Mouse (Mus musculus) forebrain, embryonic 15.5 days (tissue): Measurements from ENCODE around the gene Chtop. TPM values are rescaled to one million over a fixed set of nuclear protein-coding genes. Genes with fewer than 3 reads are reported as not detected.
A peak's percentile ranks its signal among the peaks of the same experiment; 100 is the strongest.

Source experiments
- ATAC-seq: fragments of 200-750 bp; cut with Nextera tagmentation; replicated peaks from 2 replicates; pipeline ENCODE4 v1.8.0; 2017; ENCODE audit warnings: mild to moderate bottlenecking, moderate TSS enrichment, moderate library complexity
- H3K27ac ChIP-seq: fragments of 300-500 bp; sonication (generic); replicated peaks from 2 replicates; pipeline ENCODE4 v1.5.1; 2015; ENCODE audit warnings: mild to moderate bottlenecking, inconsistent platforms
- H3K27me3 ChIP-seq: fragments of 300-500 bp; sonication (generic); 2 replicates; pipeline ENCODE4 v1.6.1; 2015; ENCODE audit warnings: inconsistent platforms
- H3K36me3 ChIP-seq: fragments of 300-500 bp; sonication (generic); 2 replicates; pipeline ENCODE4 v1.6.1; 2015; ENCODE audit warnings: mild to moderate bottlenecking, inconsistent platforms
- H3K4me1 ChIP-seq: fragments of 300-500 bp; sonication (generic); 2 replicates; pipeline ENCODE4 v1.6.1; 2015; ENCODE audit warnings: inconsistent platforms
- H3K4me2 ChIP-seq: fragments of 300-500 bp; sonication (generic); replicated peaks from 2 replicates; pipeline ENCODE4 v1.6.1; 2015; ENCODE audit warnings: mild to moderate bottlenecking, inconsistent platforms
- H3K4me3 ChIP-seq: fragments of 300-500 bp; sonication (generic); 2 replicates; pipeline ENCODE4 v1.5.1; 2015; ENCODE audit warnings: mild to moderate bottlenecking, inconsistent platforms
- H3K9ac ChIP-seq: fragments of 300-500 bp; sonication (generic); replicated peaks from 2 replicates; pipeline ENCODE4 v1.6.1; 2015; ENCODE audit warnings: mild to moderate bottlenecking, inconsistent platforms
- H3K9me3 ChIP-seq: fragments of 300-500 bp; sonication (generic); 2 replicates; pipeline ENCODE4 v1.6.1; 2016; ENCODE audit warnings: inconsistent platforms
- WGBS: fragments of 180-500 bp; shearing (Covaris S2); methylation state at CpG from one replicate; pipeline ENCODE4 v1.1.7; 2015; ENCODE audit warnings: mixed read lengths; 5-methylcytosine and 5-hydroxymethylcytosine counted together
- polyA plus RNA-seq: library from polyadenylated mRNA; unstranded; fragments of >200 nt; fragmentation: Nextera tagmentation; extraction: Ambion mirVana; gene quantifications from 2 replicates; pipeline ENCODE4 v1.2.1, GENCODE M21; 2015

Chtop gene
- polyA plus RNA-seq, 1 experiment from 2014 or later = 219 TPM

DNA sequence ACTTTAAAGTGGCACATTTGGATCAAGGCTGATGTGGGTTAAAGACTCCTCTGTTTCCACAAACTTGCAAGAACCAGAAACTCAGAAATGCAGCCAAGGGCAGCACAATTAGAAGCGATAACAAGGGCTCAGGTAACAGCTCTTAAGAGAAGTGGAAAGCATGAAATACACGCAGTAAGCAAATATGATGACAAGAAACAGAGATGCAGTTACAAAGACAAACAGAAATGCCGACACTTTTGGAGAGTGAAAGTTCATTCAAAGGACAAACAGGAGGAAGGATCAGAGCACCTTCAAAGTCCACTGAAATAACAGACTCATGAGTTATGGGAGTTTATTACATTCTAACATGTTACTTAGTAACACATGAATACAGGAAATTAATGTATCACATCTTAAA, 2.9 kb downstream of the Chtop start:
- Histone ChIP-seq H3K4me2 (no peak overlapping the region), H3K27ac (no peak overlapping the region), H3K4me3 (no peak overlapping the region), H3K27me3 (no peaks in the 10 kb centered on the region; the same call in 1 of the 2 replicates), H3K4me1 (peaks cover 40% of the 10 kb centered on the region), H3K9ac (no peak overlapping the region), H3K9me3 (no peaks in the 10 kb centered on the region), H3K36me3 (peaks cover 59% of the 10 kb centered on the region)
- 89% methylated on average over 3 of the region's 3 CpGs for WGBS
- no peak for ATAC-seq

GRCm38 (mm10) chr3:90505216-90505615, 4.1 kb downstream of the Chtop start:
- no peak for ATAC-seq
- Histone ChIP-seq H3K4me3 (no peak overlapping the region), H3K9me3 (no peaks in the 10 kb centered on the region), H3K4me2 (no peak overlapping the region), H3K36me3 (peaks cover 66% of the 10 kb centered on the region), H3K27me3 (no peaks in the 10 kb centered on the region), H3K27ac (no peak overlapping the region), H3K9ac (no peak overlapping the region), H3K4me1 (peaks cover 40% of the 10 kb centered on the region)
- 88% methylated on average over 5 of the region's 5 CpGs for WGBS

DNA sequence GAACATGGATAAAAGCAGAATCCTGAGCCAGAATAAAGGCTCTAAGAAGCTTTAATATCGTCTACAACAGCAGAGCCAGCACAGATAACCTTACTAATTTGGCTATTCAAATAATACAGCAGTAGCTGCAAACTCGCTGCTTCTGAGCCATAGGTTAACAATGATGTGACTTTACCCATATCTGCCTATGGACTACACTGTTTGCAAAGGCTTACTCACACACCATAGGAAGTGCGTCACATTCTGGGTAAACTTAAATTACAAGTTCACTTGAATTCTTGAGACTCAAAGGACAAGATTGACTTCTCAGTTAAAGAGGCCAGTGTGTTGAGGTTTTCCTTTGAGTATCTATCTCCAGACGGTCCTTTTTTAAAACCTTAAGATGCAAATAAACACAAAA, 5.9 kb downstream of the Chtop start:
- Histone ChIP-seq H3K9me3 (no peaks in the 10 kb centered on the region), H3K27ac (no peak overlapping the region), H3K4me3 (no peak overlapping the region), H3K36me3 (peaks cover 83% of the 10 kb centered on the region), H3K27me3 (no peaks in the 10 kb centered on the region), H3K4me1 (peaks cover 36% of the 10 kb centered on the region), H3K9ac (no peak overlapping the region), H3K4me2 (no peak overlapping the region)
- no peak for ATAC-seq
- 72% methylated on average over 4 of the region's 4 CpGs for WGBS

- H3K9ac ChIP-seq = no peak overlapping the region
- H3K27ac ChIP-seq = no peak overlapping the region
- no peaks in the 10 kb centered on the region for H3K9me3 ChIP-seq
- no peaks in the 10 kb centered on the region for H3K4me1 ChIP-seq
- no peak overlapping the region for H3K4me3 ChIP-seq
- ATAC-seq = no peak
- H3K4me2 ChIP-seq = no peak overlapping the region
- H3K36me3 ChIP-seq = peaks cover 67% of the 10 kb centered on the region
- H3K27me3 ChIP-seq = no peaks in the 10 kb centered on the region
These were observed 11.7 kb downstream of the Chtop start for GRCm38 (mm10) chr3:90497597-90497996.

DNA sequence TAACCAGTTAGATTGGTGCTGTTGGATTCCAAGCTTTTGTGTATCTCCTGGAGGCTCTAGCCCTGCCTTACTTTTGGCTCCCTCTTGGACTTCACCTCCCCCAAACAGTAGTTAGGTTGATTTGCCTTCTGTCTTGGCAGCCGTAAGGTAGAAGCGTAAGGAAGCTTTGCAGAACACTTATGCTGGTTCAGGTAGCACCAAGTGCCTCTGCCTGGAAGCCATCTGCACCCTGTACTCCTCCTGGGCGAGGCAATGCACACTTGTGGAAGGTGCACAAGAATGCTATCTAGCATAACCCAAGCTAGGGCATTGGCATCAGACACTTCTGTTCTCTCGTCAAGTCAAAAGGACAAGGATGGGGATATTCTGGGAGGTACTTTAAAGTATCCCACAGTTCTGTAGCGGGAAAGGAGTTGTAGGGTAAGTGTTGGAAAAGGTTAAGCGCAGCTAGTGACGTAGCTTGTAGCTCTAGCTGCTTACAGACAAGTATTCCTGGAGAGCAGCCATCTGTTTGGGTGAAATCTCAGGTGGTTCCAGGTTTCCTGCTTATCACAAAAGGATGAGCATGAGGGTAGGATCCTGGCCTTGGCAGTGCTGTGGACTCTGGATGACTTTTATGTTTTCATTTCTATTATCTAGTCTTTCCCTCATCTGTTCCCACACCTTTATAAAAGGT, 13.3 kb downstream of the Chtop start:
- no peak for ATAC-seq
- Histone ChIP-seq H3K4me2 (no peak overlapping the region), H3K4me3 (no peak overlapping the region), H3K36me3 (peaks cover 51% of the 10 kb centered on the region), H3K27ac (no peak overlapping the region), H3K9me3 (no peaks in the 10 kb centered on the region), H3K9ac (no peak overlapping the region), H3K27me3 (no peaks in the 10 kb centered on the region), H3K4me1 (no peaks in the 10 kb centered on the region)
- WGBS = 89% methylated on average over 7 of the region's 7 CpGs

DNA sequence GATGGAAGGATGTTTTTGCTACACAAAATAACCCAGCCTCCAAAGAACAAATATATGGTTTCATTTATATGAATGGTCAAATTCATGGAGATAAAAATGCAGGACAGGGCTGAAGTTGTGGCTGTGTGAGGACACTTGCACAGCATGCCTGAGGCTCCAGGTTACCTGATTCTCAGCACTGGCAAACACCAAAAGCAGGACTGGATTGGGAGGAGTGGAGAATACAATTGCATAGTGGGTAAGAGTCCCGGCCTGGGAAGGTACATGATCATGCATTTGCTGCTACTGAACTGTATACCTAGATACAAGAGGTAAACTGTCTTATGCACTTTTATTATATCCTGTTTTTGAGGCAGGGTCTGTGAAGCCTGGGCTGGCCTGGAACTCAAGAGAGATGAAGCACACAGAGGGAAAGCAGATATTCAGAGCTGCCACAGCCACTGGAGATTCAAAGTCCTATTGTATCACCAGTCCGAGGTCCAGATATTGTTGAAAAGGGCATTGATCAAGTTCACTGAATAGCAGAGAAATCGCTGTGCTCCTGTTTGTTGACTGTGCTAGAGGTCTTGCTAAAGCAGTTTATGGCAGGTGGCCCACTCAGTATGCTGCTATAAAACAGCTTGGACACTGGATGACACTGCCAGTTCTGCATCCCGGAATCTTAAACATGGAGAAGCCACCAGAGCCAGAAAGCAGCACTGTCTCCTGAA, 15.3 kb downstream of the Chtop start:
- peaks cover 37% of the 10 kb centered on the region for H3K36me3 ChIP-seq
- H3K27ac ChIP-seq = no peak overlapping the region
- ATAC-seq = no peak
- H3K4me2 ChIP-seq = no peak overlapping the region
- no peak overlapping the region for H3K4me3 ChIP-seq
- no peaks in the 10 kb centered on the region for H3K27me3 ChIP-seq
- no peaks in the 10 kb centered on the region for H3K9me3 ChIP-seq
- peaks cover 7% of the 10 kb centered on the region for H3K4me1 ChIP-seq
- H3K9ac ChIP-seq = no peak overlapping the region
- 70% methylated on average over 4 of the region's 4 CpGs for WGBS

DNA sequence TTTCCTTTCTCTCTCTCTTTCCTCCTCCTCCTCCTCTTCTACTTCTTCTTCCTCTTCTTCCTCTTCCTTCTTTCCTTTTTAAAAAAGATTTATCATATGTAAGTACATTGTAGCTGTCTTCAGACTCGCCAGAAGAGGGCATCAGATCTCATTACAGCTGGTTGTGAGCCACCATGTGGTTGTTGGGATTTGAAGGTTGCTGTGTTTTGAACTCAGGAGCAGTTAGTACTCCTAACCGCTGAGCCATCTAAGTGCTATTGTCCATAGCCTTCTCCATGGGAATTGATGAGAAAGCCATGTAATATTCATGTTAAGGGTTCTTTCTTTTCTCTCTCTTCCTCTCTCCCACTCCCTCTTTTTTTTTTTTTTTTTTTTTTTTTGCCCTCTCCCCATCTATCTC, 17.9 kb downstream of the Chtop start:
- Histone ChIP-seq H3K9me3 (no peaks in the 10 kb centered on the region), H3K9ac (no peak overlapping the region), H3K4me3 (no peak overlapping the region), H3K27me3 (no peaks in the 10 kb centered on the region), H3K27ac (no peak overlapping the region), H3K4me1 (peaks cover 7% of the 10 kb centered on the region), H3K36me3 (peaks cover 37% of the 10 kb centered on the region), H3K4me2 (no peak overlapping the region)
- WGBS = 39% methylated on average over 2 of the region's 2 CpGs
- ATAC-seq = no peak

DNA sequence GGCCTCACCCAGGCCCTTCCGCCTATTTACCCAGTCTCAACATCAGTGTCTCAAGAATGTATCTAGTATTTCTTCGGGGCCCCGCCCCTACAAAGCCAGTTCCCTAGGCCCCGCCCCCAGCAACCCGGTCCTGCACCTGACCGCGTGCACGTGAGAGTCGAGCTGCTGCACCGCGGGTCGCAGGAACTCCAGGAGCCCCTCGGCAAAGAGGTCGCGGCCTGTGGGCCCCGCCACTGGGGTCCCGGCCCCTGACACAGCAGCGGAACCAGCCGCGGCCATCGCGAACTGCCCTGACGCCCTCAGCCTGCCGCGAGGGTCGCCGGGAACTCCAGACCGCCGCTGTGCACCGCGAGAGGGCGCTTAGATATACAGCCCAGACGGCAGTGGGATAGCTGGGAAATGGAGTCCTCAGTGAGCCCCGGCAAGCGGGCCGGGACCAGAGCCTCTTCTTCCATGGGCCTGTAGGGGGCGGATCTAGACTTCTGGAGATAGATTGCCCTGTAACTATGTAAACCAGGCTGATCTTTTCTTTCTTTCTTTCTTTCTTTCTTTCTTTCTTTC, 18.5 kb downstream of the Chtop start, which contains the start of gene Snapin:
Gene Snapin (minus strand): TSS at position 338 of the 561 bp plus-strand sequence.
- peak within 1 kb of the TSS; percentile 81 for H3K27ac ChIP-seq
- no peaks in the 10 kb centered on the region for H3K9me3 ChIP-seq
- peak within 1 kb of the TSS; percentile 52 for H3K4me2 ChIP-seq
- peak within 1 kb of the TSS; percentile 59 for H3K4me3 ChIP-seq
- ATAC-seq = peak; percentile 98
- no peaks in the 10 kb centered on the region for H3K27me3 ChIP-seq
- peak within 1 kb of the TSS; percentile 68 for H3K9ac ChIP-seq
- under 1% methylated on average over 37 of the region's 37 CpGs for WGBS
- peaks cover 7% of the 10 kb centered on the region for H3K4me1 ChIP-seq
- H3K36me3 ChIP-seq = peaks cover 37% of the 10 kb centered on the region

GRCm38 (mm10) chr3:90488576-90488975, 20.7 kb downstream of the Chtop start:
- Histone ChIP-seq H3K9me3 (no peaks in the 10 kb centered on the region), H3K36me3 (peaks cover 54% of the 10 kb centered on the region), H3K4me3 (no peak overlapping the region), H3K4me1 (peaks cover 7% of the 10 kb centered on the region), H3K27ac (no peak overlapping the region), H3K4me2 (no peak overlapping the region), H3K27me3 (no peaks in the 10 kb centered on the region), H3K9ac (no peak overlapping the region)
- WGBS = 93% methylated on average over 6 of the region's 6 CpGs
- no peak for ATAC-seq

DNA sequence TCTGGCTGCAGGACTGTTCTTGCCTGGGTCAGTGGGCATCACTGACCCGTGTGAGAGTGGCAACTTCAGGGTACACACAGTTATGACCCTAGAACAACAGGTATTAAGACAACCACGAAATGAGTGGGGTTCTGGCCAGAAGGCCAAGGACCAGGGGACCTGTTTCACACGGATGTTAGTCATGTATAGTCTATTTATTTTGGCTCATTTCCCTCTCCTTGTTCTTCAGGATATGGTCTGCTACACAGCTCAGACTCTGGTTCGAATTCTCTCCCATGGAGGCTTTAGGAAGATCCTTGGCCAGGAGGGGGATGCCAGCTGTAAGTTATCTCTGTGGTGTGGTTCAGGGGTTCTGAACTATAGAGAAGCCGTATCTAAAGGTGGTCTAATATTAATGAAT, 22.3 kb downstream of the Chtop start:
- ATAC-seq = no peak
- WGBS = 84% methylated on average over 5 of the region's 5 CpGs
- H3K4me3 ChIP-seq = no peak overlapping the region
- H3K4me1 ChIP-seq = peaks cover 7% of the 10 kb centered on the region
- peaks cover 70% of the 10 kb centered on the region for H3K36me3 ChIP-seq
- H3K9me3 ChIP-seq = no peaks in the 10 kb centered on the region
- H3K9ac ChIP-seq = no peak overlapping the region
- no peaks in the 10 kb centered on the region for H3K27me3 ChIP-seq
- H3K27ac ChIP-seq = no peak overlapping the region
- no peak overlapping the region for H3K4me2 ChIP-seq

- Histone ChIP-seq H3K4me1 (peaks cover 15% of the 10 kb centered on the region), H3K9ac (peak within 1 kb of the TSS; percentile 97), H3K4me3 (peak within 1 kb of the TSS; percentile 98), H3K27me3 (no peaks in the 10 kb centered on the region), H3K27ac (peak within 1 kb of the TSS; percentile 97), H3K36me3 (peaks cover 29% of the 10 kb centered on the region), H3K4me2 (peak within 1 kb of the TSS; percentile 58), H3K9me3 (no peaks in the 10 kb centered on the region)
- peak; percentile 99 for ATAC-seq
- WGBS = under 1% methylated on average over 45 of the region's 45 CpGs
These were observed 33.3 kb downstream of the Chtop start, which contains the start of gene Ilf2 for GRCm38 (mm10) chr3:90475831-90476611. Gene Ilf2 (plus strand): TSS chr3:90476126.
